Comparison of ENCODE assay signal across 14 mouse cellular contexts in the genomic region with DNA sequence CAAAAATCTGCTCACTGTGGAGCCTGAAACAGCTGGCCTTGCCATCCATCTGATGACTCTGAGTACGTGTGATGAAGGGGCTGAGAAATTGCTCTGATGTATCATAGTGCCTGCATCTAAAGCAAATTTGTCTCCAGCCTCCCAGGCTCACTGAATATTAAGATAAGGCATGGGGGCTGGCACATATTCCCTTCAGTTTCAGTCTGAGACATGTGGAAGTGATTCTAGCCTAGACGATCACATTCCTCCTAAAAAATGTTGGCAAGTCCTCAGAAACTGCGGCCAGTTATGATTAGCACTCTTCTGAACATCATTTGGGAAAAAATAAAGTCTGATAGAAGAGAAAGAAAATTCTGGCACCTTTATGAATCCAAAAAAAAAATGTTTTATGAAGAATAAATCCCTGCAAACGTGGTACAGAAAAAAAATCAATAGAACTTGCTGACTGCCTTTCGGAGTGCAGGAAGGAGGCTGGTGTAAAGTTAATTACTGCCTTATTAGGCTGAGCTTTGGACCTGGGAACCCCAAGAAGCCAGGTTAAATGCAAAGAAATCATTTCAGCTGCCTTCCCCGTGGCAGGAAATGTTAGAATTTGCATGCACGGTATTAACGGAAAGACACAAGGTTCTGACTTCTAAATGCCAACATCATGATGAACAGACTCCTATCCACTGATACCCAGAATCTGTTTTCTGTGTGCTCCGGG.
A peak's percentile ranks its signal among the peaks of the same experiment; 100 is the strongest.
DNase-seq lines count a peak whose midpoint lies in the region; ATAC-seq and TF ChIP-seq lines count a peak whose summit lies in the region.
"Had no signal": no experiment of that assay in that cellular context is flagged by ENCODE, and none has a peak within 500 bp of the region (broad histone marks: within the 10 kb centered on the region; RNA-seq: fewer than 3 reads in every experiment).

No protein-coding gene starts in this region.

- no peaks in the 10 kb centered on the region for H3K4me1 ChIP-seq in hindbrain, embryonic 11.5 days (replicated peaks; ENCODE audit: control insufficient read depth, insufficient read depth, low read length)
- no peaks in the 10 kb centered on the region for H3K4me1 ChIP-seq in hindbrain, postnatal 0 days (ENCODE audit: insufficient read depth, low read length)
- H3K4me1 ChIP-seq in neural tube, embryonic 15.5 days: no peaks in the 10 kb centered on the region
- H3K4me1 ChIP-seq: liver, embryonic 13.5 days; midbrain, embryonic 10.5 days; neural tube, embryonic 12.5 days; stomach, embryonic 15.5 days had no signal

- H3K36me3 ChIP-seq in hindbrain, embryonic 11.5 days (ENCODE audit: control insufficient read depth, insufficient read depth, low read length): no peaks in the 10 kb centered on the region
- no peaks in the 10 kb centered on the region for H3K36me3 ChIP-seq in hindbrain, postnatal 0 days (ENCODE audit: insufficient read depth, low read length)
- H3K36me3 ChIP-seq in neural tube, embryonic 15.5 days: no peaks in the 10 kb centered on the region
- H3K36me3 ChIP-seq: liver, embryonic 13.5 days; midbrain, embryonic 10.5 days; neural tube, embryonic 12.5 days; stomach, embryonic 15.5 days had no signal

- TF ChIP-seq CTCF in hindbrain, postnatal 0 days (IDR thresholded peaks at IDR 0.05; ENCODE audit: low read depth): no peak

- 71% methylated on average over 9 of the region's 9 CpGs for WGBS in hindbrain, embryonic 11.5 days
- 64% methylated on average over 9 of the region's 9 CpGs for WGBS in hindbrain, postnatal 0 days
- WGBS in neural tube, embryonic 15.5 days: 73% methylated on average over 9 of the region's 9 CpGs

- H3K9me3 ChIP-seq in hindbrain, embryonic 11.5 days (ENCODE audit: control insufficient read depth, low read length): no peaks in the 10 kb centered on the region
- H3K9me3 ChIP-seq in hindbrain, postnatal 0 days (ENCODE audit: low read length): no peaks in the 10 kb centered on the region
- H3K9me3 ChIP-seq in neural tube, embryonic 15.5 days (replicated peaks): no peaks in the 10 kb centered on the region
- H3K9me3 ChIP-seq: liver, embryonic 13.5 days; midbrain, embryonic 10.5 days; neural tube, embryonic 12.5 days; stomach, embryonic 15.5 days had no signal

- ATAC-seq in hindbrain, embryonic 11.5 days (ENCODE audit: low FRiP score): no peak
- ATAC-seq in hindbrain, postnatal 0 days: no peak
- ATAC-seq in neural tube, embryonic 15.5 days (ENCODE audit: low FRiP score): no peak

- intact Hi-C loops in gastrocnemius, postnatal 14 days (cut with DNase I; ENCODE audit: low total_unique reads): no loop called here

- no peak overlapping the region for H3K4me2 ChIP-seq in hindbrain, embryonic 11.5 days (replicated peaks; ENCODE audit: low read depth, low read length)
- no peak overlapping the region for H3K4me2 ChIP-seq in hindbrain, postnatal 0 days (ENCODE audit: low read depth, low read length)
- H3K4me2 ChIP-seq in neural tube, embryonic 15.5 days: no peak overlapping the region
- H3K4me2 ChIP-seq: liver, embryonic 13.5 days; neural tube, embryonic 12.5 days; stomach, embryonic 15.5 days had no signal

- no peak overlapping the region for H3K27ac ChIP-seq in hindbrain, embryonic 11.5 days (ENCODE audit: low read depth, low read length)
- no peak overlapping the region for H3K27ac ChIP-seq in hindbrain, postnatal 0 days
- H3K27ac ChIP-seq in neural tube, embryonic 15.5 days (replicated peaks): no peak overlapping the region
- H3K27ac ChIP-seq: liver, embryonic 13.5 days; midbrain, embryonic 10.5 days; neural tube, embryonic 12.5 days; stomach, embryonic 15.5 days had no signal

- no peak overlapping the region for H3K4me3 ChIP-seq in hindbrain, embryonic 11.5 days (ENCODE audit: low read depth, low read length)
- H3K4me3 ChIP-seq in hindbrain, postnatal 0 days (ENCODE audit: low read length): no peak overlapping the region
- H3K4me3 ChIP-seq in neural tube, embryonic 15.5 days (replicated peaks): no peak overlapping the region
- H3K4me3 ChIP-seq: liver, embryonic 13.5 days; midbrain, embryonic 10.5 days; neural tube, embryonic 12.5 days; stomach, embryonic 15.5 days had no signal

- peak; percentile 6 for DNase-seq in hindbrain, embryonic 11.5 days (ENCODE audit: low spot score)
- DNase-seq in hindbrain, postnatal 0 days (ENCODE audit: low spot score): no peak
- peak; percentile 36 for DNase-seq in embryo, embryonic 11 days
- peak; percentile 13 for DNase-seq in gastrocnemius, postnatal 14 days
- peak; percentile 5 for DNase-seq in lung, postnatal 14 days
- no peak for DNase-seq in spleen, postnatal 14 days (ENCODE audit: low spot score in 2 of 2)
- DNase-seq in layer of hippocampus, adult 9-11 months: no peak
- DNase-seq: cerebellum, adult 9-11 months; kidney, adult 18-20 months; liver, embryonic 13.5 days had no signal

- H3K27me3 ChIP-seq in hindbrain, embryonic 11.5 days (ENCODE audit: control insufficient read depth, insufficient read depth, low read length): no peaks in the 10 kb centered on the region
- H3K27me3 ChIP-seq in hindbrain, postnatal 0 days (ENCODE audit: insufficient read depth, low read length): no peaks in the 10 kb centered on the region
- H3K27me3 ChIP-seq in neural tube, embryonic 15.5 days (replicated peaks): no peaks in the 10 kb centered on the region
- H3K27me3 ChIP-seq: liver, embryonic 13.5 days; neural tube, embryonic 12.5 days; stomach, embryonic 15.5 days had no signal

- no peak overlapping the region for H3K9ac ChIP-seq in hindbrain, embryonic 11.5 days (ENCODE audit: low read depth, low read length)
- no peak overlapping the region for H3K9ac ChIP-seq in hindbrain, postnatal 0 days (replicated peaks; ENCODE audit: low read length)
- H3K9ac ChIP-seq in neural tube, embryonic 15.5 days (replicated peaks): no peak overlapping the region
- H3K9ac ChIP-seq: liver, embryonic 13.5 days; neural tube, embryonic 12.5 days; stomach, embryonic 15.5 days had no signal

Comparison
In these comparisons a context has a peak if more than half of its experiments do, and no peak if none do; other contexts are left out.
1. DNase-seq: peak in hindbrain, embryonic 11.5 days (single experiment), embryo, embryonic 11 days (single experiment), gastrocnemius, postnatal 14 days (single experiment) and lung, postnatal 14 days (single experiment); none in hindbrain, postnatal 0 days (single experiment), spleen, postnatal 14 days (0 of 2) and layer of hippocampus, adult 9-11 months (single experiment).